Mouse (Mus musculus) brain, embryonic 14.5 days (tissue): ENCODE measurements around the gene Pitpnb.

Experiments
- CTCF ChIP-seq: fragments of 200-500 bp; IDR thresholded peaks from 2 replicates; pipeline ENCODE4 v1.5.1; 2012; ENCODE audit warnings: inconsistent platforms, mild to moderate bottlenecking, moderate library complexity, borderline replicate concordance; ENCODE audit not compliant: insufficient read depth, insufficient read length; ENCODE audit errors: extremely low read depth
- POLR2A ChIP-seq: fragments of 200-500 bp; IDR thresholded peaks from 2 replicates; pipeline ENCODE4 v1.6.1; 2012; ENCODE audit warnings: mild to moderate bottlenecking, inconsistent platforms, borderline replicate concordance; ENCODE audit not compliant: poor library complexity, insufficient read depth, insufficient read length, severe bottlenecking; ENCODE audit errors: extremely low read depth

DNA sequence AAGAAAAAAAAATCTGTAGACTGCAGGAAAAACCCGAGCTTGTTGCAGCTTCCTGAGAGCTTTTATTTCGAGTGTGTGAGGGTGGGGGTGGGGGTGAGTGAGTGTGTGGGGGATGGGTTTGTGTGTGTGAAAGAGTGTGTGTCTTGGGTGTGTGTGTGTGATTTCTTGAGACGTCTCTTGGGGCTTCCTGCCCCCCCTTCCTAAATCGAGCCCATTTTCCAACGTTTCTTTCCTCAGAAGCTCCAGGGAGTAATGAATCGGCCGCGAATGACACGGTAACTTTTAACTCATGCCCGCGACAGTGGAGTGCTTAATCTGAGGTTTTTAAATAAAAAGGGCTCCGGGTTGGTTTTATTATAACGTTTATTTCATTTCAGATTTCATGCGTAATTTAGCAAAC is 85.0 kb downstream of the Pitpnb start:
- no peak for TF ChIP-seq CTCF
- TF ChIP-seq POLR2A: no peak
